Comparison of ENCODE assay signal across 8 mouse cellular contexts in the genomic region with DNA sequence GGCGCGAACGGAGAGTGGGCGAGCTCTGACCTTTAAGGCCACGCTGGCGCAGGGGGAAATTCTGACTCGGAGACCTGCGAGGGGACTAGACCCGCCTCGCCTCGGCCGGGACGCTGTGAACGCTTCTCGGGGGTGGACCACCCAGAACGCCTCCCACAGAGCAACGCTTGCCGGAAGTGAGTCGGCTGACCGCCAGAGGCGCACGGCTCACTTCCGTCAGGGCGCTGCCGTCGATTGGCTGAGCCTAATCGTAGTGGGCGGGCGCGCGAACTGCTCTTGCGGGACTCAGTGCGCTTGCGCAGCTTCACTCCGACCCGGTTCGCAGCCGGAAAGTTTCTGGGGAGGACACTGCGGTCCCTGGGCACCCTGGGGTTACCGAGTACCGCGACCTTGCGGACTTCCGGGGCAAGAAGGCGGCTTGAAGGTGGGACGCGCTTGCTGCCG. TPM values are rescaled to one million over a fixed set of nuclear protein-coding genes. Genes with fewer than 3 reads are reported as not detected.
DNase-seq lines count a peak whose midpoint lies in the region; ATAC-seq and TF ChIP-seq lines count a peak whose summit lies in the region.

Park7 (minus strand) TSS at position 148 of the 444 bp plus-strand sequence.
Tnfrsf9 (plus strand) TSS at position 273 of the 444 bp plus-strand sequence.

- H3K4me2 ChIP-seq in forebrain, embryonic 16.5 days (ENCODE audit: low read length) = peak within 1 kb of the TSS; percentile 82
- peak within 1 kb of the TSS; percentile 57 for H3K4me2 ChIP-seq in lung, embryonic 15.5 days

- in situ Hi-C loops in ES-E14 (cut with MboI; ENCODE audit: low sequenced_read_pairs in 2 of 2, unreplicated experiment in 2 of 2) = no loop called here

- WGBS in forebrain, embryonic 16.5 days = under 1% methylated on average over 48 of the region's 48 CpGs
- under 1% methylated on average over 48 of the region's 48 CpGs for WGBS in lung, embryonic 15.5 days

- peak within 1 kb of the TSS; percentile 83 for H3K9ac ChIP-seq in ES-E14 (ENCODE audit: insufficient read depth, low read depth, low read length, poor library complexity, severe bottlenecking)
- peak within 1 kb of the TSS; percentile 78 for H3K9ac ChIP-seq in forebrain, embryonic 16.5 days (replicated peaks; ENCODE audit: low read depth, low read length)
- H3K9ac ChIP-seq in lung, embryonic 15.5 days = peak within 1 kb of the TSS; percentile 76

- no peaks in the 10 kb centered on the region for H3K36me3 ChIP-seq in ES-E14 (ENCODE audit: control insufficient read depth, insufficient read depth, low read length, poor library complexity, severe bottlenecking)
- H3K36me3 ChIP-seq in forebrain, embryonic 16.5 days (ENCODE audit: control insufficient read depth, insufficient read depth) = no peaks in the 10 kb centered on the region
- no peaks in the 10 kb centered on the region for H3K36me3 ChIP-seq in lung, embryonic 15.5 days

- H3K9me3 ChIP-seq in ES-E14 (ENCODE audit: control insufficient read depth, insufficient read depth, low read depth, low read length) = no peaks in the 10 kb centered on the region
- H3K9me3 ChIP-seq in forebrain, embryonic 16.5 days (ENCODE audit: control insufficient read depth, low read length) = no peaks in the 10 kb centered on the region
- no peaks in the 10 kb centered on the region for H3K9me3 ChIP-seq in lung, embryonic 15.5 days

- peak; percentile 87 for ATAC-seq in forebrain, embryonic 16.5 days
- peak; percentile 88 for ATAC-seq in lung, embryonic 15.5 days (ENCODE audit: borderline replicate concordance, extremely low read depth, low FRiP score, low TSS enrichment)

- H3K4me1 ChIP-seq in ES-E14 (ENCODE audit: control insufficient read depth in 2 of 2, insufficient read depth in 2 of 2, low read length in 2 of 2, poor library complexity in 1 of 2) = peaks cover 0 to 4% of the 10 kb centered on the region in 2 experiments; a peak in 2 of 4 replicates
- peaks cover 16% of the 10 kb centered on the region for H3K4me1 ChIP-seq in forebrain, embryonic 16.5 days (replicated peaks; ENCODE audit: control insufficient read depth, insufficient read depth, low read length)
- peaks cover 24% of the 10 kb centered on the region for H3K4me1 ChIP-seq in lung, embryonic 15.5 days

- no peak within 1 kb of the TSS; the same call in 1 of the 2 replicates for H3K27ac ChIP-seq in ES-E14 (ENCODE audit: insufficient read depth, low read depth, low read length, poor library complexity, severe bottlenecking)
- H3K27ac ChIP-seq in forebrain, embryonic 16.5 days (ENCODE audit: low read length) = peak within 1 kb of the TSS; percentile 79
- H3K27ac ChIP-seq in lung, embryonic 15.5 days = peak within 1 kb of the TSS; percentile 92

- DNase-seq in ES-E14 (ENCODE audit: low read depth, low spot score) = peak; percentile 87
- DNase-seq in cerebellum, adult 11-12 months = peak; percentile 98
- peak; percentile 98 for DNase-seq in heart, postnatal 4 days
- peak; percentile 94 to 97 for DNase-seq in layer of hippocampus, adult 8-10 months (ENCODE audit: low spot score in 2 of 2)
- DNase-seq in ovary, adult 18-20 months (ENCODE audit: low spot score) = peak; percentile 94
- DNase-seq in thymus, postnatal 0 days (ENCODE audit: low spot score) = peak; percentile 98

- peak within 1 kb of the TSS; percentile 71 to 74 for H3K4me3 ChIP-seq in ES-E14 (ENCODE audit: insufficient read depth in 1 of 2, low read depth in 1 of 2, low read length in 2 of 2, poor library complexity in 1 of 2, severe bottlenecking in 1 of 2)
- peak within 1 kb of the TSS; percentile 75 for H3K4me3 ChIP-seq in forebrain, embryonic 16.5 days (replicated peaks; ENCODE audit: low read length)
- peak within 1 kb of the TSS; percentile 64 for H3K4me3 ChIP-seq in lung, embryonic 15.5 days

- H3K27me3 ChIP-seq in forebrain, embryonic 16.5 days (replicated peaks; ENCODE audit: control insufficient read depth, insufficient read depth, low read length) = no peaks in the 10 kb centered on the region
- no peaks in the 10 kb centered on the region for H3K27me3 ChIP-seq in lung, embryonic 15.5 days

TF ChIP-seq in ES-E14, 5 proteins besides CTCF, POLR2A, EP300 and RAD21:
- TF ChIP-seq ZNF384 (IDR thresholded peaks at IDR 0.05; ENCODE audit: low read depth, low read length) = no peak
- peak; percentile 64; the same call in 1 of the 2 replicates for TF ChIP-seq HCFC1 (IDR thresholded peaks at IDR 0.05; ENCODE audit: borderline replicate concordance, insufficient read depth, low read length)
- TF ChIP-seq MAFK (IDR thresholded peaks at IDR 0.05; ENCODE audit: insufficient read depth, low read depth, low read length) = no peak
- peak; percentile 51; the same call in 1 of the 2 replicates for TF ChIP-seq CHD2 (IDR thresholded peaks at IDR 0.05; ENCODE audit: low read depth, low read length)
- TF ChIP-seq ZC3H11A (IDR thresholded peaks at IDR 0.05; ENCODE audit: borderline replicate concordance, low read depth, low read length) = no peak

RNA-seq across cellular contexts. Expression of gene Park7, which starts in this region (rescaled TPM):
- total RNA-seq in ES-E14 (2012; rRNA removed) = 308 and 393 TPM in 2 replicates
- polyA plus RNA-seq in forebrain, embryonic 16.5 days (2015; fragmentation: Nextera tagmentation; extraction: Ambion mirVana) = 357 and 370 TPM in 2 replicates
- total RNA-seq in heart, postnatal 4 days (2021) = 100 to 1,000 TPM; 187 to 190 TPM
- 100 to 1,000 TPM; 194 to 246 (median 216) TPM for total RNA-seq in layer of hippocampus, adult 8-10 months (2022)
- 423 and 449 TPM in 2 replicates for polyA plus RNA-seq in lung, embryonic 15.5 days (2015; fragmentation: Nextera tagmentation; extraction: Ambion mirVana)
- polyA plus RNA-seq in thymus, postnatal 0 days (2015; fragmentation: Nextera tagmentation; extraction: Ambion mirVana) = 509 and 526 TPM in 2 replicates

RNA-seq across cellular contexts. Expression of gene Tnfrsf9, which starts in this region (rescaled TPM):
- total RNA-seq in ES-E14 (2012; rRNA removed) = 0.27 and 0.42 TPM in 2 replicates
- 0.34 and 0.35 TPM in 2 replicates for polyA plus RNA-seq in forebrain, embryonic 16.5 days (2015; fragmentation: Nextera tagmentation; extraction: Ambion mirVana)
- total RNA-seq in heart, postnatal 4 days (2021) = under 1 TPM in 1 of 2 experiments, not detected in 1; 0.25 TPM
- total RNA-seq in layer of hippocampus, adult 8-10 months (2022) = 1 to 10 TPM in 1 of 4 experiments, under 1 TPM in 3; 0.52 to 1.0 (median 0.85) TPM
- 0.26 and 0.29 TPM in 2 replicates for polyA plus RNA-seq in lung, embryonic 15.5 days (2015; fragmentation: Nextera tagmentation; extraction: Ambion mirVana)
- polyA plus RNA-seq in thymus, postnatal 0 days (2015; fragmentation: Nextera tagmentation; extraction: Ambion mirVana) = 8.5 and 9.6 TPM in 2 replicates
